Mouse (Mus musculus) frontal cortex, adult 2 months (tissue): Measurements from ENCODE around the gene Zic2. TPM values are rescaled to one million over a fixed set of nuclear protein-coding genes. Genes with fewer than 3 reads are reported as not detected.
"Not testable (repeated sequence)": the region's sequence is repeated elsewhere in the genome, so short reads cannot be mapped to it uniquely, and the experiment has no call there.

ENCODE experiments used
- DNase-seq, 2 experiments: peaks; one replicate each; pipeline ENCODE4 v3.0.0; 2022; ENCODE audit warnings: low spot score in 1 of 2; ENCODE audit errors: extremely low spot score in 1 of 2
- polyA plus RNA-seq: library from polyadenylated mRNA; depleted of rRNA; stranded (reverse); fragments of >200 nt; gene quantifications from 2 replicates; pipeline ENCODE4 v1.2.3, GENCODE M21; 2012

Zic2 gene
- polyA plus RNA-seq, 1 experiment, result 21.3 TPM

DNA sequence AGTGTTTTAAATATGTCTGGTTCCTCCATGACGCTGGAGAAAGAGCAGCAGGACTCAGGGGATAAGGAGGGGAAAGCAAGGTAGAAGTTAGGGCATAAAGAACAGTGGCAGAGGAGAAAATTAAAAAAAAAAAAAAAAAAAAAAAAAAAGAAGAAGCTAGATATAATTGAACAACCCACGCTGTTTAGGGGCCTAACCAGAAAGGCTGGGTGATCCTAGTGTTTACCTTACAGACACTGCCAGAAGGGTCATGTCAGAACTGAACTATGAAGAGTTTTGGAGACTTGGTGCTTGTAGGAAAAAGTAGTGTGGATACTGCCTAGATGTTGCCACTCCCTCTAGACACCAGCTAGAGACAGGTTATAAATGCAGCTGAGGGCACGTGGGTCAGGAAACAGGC lies 13.7 kb upstream of the Zic2 start:
- DNase-seq, result no peak

DNA sequence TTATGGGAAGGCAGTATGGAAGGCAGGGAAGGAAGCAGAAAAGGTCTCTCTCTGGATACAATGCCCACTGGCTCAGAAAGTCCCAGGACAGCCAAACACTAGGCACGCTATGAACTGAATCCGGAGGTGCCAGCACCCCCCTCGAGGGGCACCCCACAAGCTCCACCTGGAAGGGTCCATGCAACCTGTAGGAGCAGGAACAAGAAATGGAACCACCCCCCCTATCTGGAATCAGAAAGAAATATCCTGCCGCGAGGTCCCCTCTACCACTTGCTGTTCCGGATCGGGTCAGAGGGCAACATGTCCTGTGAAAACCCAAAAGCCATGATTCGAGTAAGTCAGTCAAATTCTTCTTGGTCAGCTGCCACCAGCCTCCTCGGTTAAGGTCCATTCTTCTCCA lies 13.3 kb upstream of the Zic2 start:
- DNase-seq, result no peak

DNA sequence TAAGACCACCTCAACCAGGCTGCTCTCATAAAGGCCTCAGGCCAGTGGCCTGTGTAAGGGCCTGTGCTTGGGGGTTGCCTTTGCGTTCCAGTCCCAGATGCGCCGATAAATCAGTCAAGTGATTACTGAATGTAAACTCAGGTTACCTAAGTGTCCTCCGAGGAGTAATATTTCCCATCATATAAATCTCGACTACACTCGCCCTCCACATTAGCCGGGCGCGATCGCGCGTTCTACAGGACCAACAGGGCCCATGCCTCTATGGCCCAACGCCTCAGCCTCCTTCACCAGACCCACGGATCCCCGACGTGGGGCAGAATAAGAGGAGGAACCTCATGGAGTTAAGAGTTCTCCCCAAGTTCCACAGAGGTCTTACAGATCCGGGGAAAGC lies 12.6 kb upstream of the Zic2 start:
- no peak for DNase-seq

DNA sequence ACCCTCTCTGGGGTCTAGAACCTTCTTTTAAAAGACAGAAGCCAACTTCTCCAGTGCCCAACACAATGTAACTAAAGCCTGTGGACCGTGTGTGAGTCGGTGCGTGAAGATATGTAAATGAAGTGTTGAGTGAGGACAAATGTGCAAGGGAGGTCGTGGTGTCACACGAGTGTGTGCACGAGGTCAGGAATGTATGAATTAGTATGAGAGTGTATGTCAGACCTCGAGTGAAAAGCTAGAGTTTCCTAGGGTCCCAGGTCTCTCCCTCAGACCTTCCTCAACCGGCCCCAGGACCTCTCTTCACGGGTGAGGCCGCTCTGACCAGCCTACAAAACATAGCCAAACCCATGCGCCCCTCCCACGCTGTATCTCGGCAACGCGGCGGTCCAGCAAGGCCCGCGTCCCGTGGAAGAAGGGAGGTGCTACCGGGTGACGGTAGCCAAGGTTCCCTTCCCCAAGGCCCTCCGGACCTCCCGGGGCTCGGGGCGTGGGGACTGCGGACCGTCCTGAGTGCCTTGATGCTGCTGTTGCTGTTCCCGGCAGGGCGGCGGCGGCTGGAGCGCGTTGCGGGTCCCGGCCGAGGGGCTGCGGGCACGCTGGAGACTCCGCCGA lies 12.0 kb upstream of the Zic2 start:
- no peak for DNase-seq

DNA sequence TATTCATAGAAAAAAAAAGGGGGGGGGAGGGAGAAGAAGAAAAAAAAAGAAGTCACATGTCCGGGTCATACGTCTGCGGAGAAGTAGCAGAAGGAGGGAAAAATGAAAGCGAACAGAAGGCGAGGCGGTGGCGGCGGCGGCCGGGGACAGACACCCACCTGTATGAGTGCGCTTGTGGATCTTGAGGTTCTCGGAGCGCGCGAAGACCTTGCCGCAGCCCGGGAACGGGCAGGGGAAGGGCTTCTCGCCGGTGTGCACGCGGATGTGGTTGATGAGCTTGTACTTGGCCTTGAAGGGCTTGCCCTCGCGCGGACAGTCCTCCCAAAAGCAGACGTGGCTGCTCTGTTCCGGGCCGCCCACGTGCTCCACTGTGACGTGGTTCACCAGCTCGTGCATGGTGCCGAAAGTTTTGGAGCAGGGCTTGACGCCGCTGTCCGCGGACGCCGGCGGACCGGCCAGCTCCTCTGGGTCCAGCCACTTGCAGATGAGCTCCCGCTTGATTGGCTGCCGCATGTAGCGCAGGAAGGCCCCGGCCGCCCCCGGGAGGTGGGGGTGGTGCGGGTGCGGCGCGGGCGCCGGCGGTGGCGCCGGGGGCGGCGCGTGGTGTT lies 11.4 kb upstream of the Zic2 start:
- DNase-seq, result not testable (repeated sequence)

DNA sequence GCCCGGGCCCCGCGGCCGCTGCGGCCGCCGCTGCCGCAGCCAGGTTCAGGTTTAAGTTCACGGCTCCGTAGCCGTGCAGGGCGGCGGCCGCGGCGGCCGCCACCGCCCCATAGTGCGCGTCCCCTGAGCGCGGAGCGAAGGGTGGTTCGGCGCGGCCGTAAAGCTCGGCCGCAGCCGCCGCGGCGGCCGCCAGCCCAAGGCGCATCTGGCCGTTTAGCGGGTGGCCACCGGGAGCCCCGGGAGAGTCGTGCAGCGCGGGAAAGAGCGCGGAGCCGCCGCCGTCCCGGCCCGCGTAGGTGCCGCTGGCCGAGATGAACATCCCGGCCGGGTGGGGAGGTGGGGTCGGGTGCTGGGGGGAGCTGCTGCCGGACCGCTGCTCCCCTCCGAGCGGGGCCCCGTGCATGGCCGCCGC lies 10.9 kb upstream of the Zic2 start:
- DNase-seq, result no peak

DNA sequence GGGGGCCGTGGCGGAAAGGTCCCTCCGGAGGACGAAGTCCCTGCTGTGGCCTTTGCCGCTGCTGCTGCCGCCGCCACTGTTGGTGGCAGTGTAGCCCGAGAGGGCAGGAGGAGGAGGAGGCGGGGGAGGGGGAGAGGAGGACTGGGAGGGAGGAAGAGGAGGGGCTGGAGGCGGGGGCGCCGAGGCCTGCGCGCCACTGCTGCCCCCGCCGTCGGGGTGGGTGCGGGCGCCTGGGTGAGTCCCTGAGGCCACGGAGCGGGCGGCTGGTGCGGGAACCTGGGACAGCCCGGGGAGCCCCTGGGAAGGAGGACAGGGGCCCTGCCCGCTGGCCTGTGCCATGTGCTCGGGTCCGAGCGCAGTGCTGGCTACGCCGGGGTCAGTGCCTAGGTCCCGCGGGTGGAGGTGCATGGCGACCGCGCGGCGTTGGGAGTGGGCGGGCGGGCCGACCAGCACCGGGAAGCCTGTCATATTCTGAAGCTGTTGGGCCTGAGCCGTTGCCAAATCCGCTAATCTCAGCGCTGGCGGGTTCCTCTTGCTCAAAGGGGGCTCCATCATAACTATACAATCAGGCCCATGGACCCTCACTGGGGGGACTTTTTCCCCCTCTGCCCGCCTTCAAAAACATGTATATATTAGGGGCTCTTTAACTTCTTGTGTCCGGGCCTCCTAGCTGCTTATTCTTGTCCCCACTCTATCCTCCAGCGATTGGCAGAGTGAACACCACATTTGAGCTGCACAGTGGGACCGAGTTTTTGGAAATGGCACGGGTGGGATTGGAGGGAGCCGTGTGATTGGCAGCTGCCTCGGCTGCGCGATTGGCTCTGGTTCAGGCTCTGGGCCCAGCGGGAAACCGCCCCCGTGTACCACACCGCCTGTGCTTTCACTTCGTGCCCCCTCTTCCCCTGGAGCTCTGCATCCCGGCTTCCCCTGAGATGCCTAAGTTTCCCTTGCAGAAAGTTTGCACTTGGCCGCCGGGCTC lies 10.2 kb upstream of the Zic2 start, which contains the start of gene Zic5:
Zic5 (minus strand) TSS at position 915 of the 979 bp plus-strand sequence.
- no peak for DNase-seq

DNA sequence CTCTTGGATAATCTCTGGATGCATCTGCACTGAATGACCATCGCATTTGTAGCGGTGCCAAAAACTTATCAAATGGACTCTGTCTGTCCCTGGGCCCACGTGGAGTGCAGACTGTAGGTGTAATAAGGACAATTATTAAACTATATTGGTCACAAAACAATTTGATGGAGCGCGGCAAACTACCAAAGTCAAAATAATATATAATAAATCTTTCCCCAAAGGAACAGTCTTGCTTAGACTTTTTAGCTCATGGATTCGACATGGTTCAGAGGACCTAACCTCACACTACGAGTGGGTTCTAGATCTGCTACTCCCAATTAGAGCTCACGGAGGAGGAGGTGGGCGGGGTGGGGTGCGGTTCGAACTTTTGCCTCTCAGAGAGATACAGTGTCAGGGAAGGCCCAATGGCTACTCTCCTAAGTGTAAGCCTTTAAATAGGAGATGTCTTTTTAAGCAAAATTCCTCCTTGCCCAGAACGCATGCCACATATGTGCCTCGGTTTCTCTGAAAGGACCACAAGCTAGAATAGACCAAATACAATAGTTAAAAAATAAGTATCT lies 9.2 kb upstream of the Zic2 start:
- DNase-seq, result no peak

DNA sequence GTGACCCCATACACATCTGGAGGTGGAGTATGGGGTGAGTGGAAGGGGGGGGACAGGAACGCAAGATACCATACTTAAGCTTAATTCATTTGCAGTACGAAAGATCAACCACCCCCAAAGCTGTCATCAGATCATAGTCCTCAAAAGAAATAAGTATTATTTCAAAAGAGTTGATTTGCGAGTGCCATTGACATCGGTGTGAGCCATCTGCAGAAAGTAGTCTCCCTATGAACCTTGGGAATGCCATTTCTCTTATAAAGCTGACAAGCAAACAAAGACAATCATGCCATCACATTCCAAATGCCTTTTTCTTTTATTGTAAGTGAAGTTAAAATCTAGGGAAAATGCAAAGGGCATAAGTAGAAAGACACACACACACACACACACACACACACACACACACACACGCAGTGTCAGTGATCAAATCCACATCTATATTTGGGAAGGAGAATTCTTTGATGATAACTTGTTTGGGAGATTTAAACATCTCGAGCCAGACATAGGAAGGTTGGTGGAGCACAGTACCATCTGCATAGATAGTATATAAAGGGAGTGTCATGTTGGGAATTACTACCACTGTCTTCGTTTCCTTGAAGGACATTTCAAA lies 8.4 kb upstream of the Zic2 start:
- DNase-seq, result no peak

DNA sequence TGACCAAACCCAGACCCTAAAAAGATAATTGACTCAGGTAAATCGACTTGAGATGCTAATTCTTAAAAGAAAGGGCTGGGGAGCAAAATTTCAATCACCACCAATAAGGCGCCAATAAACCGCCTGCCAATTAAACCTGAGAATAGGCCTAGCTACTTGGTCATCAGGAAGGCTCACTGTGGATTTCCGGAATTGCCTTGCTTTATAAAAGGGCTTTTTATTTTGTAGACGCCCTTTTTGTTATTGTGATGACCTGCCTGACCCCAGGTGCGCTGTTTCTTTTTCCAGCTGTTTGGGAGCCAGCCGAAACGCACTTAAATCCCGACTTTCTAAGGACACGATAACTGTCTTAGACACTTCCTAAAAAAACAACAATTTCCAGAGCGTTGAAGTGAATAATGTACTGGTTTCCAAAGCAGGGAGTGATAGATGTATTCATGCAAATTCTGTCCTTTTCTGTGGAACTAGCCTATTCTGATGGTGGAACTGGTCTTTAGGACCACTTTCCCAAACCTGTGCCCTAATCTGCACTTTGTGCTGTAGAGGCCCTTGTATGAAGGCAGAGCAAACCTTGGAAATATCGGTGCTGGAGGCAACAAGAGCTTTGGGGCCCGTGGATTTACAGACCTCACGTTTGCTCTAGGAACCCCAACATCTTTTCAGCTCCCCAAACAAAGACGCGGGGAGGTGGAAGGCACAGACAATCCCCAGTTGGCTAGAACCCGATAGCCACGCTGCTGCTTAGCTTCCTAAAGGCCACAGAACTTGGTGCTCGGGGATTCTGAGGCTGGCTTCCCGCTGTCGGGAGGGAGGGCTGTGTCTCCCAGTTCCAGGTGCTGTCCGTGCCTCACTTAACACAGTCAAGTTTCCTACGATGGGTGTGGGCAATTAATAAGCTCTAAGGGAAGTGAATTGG lies 7.1 kb upstream of the Zic2 start:
- no peak for DNase-seq

DNA sequence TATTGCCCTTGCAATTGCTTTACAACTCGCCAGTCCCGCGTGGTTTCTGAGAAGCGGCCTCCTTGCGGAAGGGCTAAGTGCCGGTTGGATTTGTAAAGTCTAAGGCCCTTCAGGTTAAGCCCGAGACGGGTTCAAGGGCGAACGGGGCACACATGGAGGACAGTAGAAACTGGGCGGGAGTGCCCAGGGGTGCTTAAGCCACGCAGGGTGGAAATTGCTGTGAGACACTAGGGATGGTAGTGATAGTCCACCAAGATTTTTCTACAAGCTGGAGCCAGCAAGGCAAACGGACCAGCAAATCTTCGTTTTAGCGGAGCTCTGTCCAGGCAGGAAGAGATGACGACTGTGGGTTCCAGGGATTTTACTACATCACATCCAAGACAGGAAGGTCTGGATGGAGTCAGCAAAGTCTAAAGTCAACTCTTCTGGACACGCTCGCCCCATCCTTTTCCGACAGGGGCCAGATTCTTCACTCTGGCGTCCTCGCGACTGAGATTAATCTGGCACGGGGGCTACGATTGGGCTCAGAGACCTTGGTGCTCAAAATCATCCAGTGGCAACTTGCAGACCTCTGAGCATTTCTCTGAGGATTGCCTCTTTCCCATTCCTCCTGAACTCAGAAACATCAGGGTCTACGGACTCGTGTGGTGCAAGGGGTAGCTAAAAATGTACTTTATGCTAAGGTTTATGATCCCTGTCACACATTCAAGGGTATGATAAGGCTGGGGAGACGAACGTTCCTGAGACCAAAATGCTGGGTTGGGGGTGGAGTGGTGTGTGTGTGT lies 6.1 kb upstream of the Zic2 start:
- no peak for DNase-seq

DNA sequence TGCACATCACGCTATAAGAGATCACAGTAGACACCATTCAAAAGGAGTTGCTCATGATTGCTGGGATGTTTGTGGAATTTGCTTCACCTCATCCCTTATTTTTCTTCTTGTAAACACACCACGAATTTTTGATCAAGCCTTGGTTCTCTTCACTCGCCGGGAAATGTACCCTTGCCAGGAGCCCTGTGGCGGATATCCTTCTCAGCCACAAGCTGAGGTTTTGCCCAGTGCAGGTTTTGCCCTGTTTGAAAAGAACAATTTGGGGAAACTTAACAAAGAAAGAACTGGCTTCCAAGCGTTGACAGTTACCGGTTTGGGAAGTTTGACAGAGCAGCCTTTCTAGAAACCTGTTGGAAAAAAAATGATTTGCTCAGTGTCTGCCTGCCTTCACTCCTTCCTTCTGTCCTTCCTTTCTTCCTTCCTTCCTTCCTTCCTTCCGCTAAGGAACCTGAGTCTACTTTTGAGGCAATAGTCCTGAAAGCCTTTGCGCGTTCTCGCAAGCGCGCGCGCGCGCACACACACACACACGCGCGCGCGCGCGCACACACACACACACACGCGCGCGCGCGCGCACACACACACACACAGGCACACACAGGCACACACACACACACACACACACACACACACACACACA lies 3.7 kb upstream of the Zic2 start:
- no peak for DNase-seq

DNA sequence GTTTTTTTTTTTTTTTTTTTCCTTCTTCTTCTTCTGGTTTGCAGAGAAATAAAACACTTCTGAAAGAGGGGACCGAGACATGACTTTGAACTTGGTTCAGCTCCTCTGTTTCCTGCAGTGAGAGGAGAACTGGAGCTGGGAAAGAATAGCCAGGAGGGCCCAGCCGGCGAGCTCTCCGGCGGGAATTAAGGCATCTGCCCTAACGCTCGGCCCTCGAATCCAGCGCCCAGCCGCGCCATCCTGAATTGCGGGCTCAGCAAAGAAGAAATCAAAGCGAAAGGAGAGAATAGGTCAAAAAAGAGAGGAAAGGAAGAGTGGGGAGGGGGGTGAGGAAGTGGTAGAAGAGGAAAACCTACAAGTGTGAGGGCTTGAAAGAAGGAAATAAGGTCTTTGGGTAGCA lies 3.1 kb upstream of the Zic2 start:
- DNase-seq, result no peak

DNA sequence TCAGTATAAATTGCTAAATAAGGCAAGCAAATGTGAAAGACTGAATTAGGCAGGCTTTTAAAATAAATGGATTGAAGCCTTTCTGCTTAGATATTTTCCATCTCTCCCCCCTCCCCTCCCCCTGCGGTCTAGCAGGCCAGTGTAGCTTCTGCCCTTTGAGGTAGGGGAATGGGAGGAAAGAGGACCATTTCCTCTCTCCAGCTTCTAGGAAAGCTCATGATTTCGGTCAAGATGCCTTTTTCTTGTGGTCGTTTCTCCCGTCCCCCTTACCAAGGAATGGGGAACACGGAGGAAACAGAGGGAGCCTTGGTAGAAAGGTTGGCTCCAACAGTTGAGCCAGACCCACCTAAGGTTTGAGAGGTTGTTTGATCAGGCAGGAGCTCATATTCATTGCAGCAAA lies 2.6 kb upstream of the Zic2 start:
- no peak for DNase-seq

DNA sequence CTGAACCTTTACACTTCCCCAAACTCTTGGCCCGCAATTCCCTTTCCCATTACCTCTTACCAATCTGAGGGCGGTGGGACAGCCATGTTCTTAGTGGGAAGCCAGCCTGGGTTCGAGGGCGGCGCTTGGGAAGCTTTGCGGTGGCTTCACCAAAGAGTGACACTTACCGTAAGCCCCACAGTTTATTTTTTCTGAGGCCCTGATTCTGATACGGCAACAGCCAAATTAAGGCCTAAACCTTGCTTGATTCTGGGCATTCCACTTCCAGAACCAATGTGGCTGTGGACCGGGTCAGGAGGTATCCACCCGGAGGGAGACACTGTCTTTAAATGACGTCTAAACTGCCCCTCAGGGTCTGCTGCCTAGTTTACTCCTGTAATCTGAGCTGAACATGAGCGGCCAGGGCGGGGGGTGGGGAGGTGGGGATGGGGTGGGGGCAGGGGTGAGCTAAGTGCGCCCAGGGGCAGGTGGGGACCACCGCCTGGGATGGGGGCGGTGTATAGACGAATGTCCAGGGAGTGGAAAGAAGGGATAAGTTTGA lies 2.0 kb upstream of the Zic2 start:
- DNase-seq, result no peak

DNA sequence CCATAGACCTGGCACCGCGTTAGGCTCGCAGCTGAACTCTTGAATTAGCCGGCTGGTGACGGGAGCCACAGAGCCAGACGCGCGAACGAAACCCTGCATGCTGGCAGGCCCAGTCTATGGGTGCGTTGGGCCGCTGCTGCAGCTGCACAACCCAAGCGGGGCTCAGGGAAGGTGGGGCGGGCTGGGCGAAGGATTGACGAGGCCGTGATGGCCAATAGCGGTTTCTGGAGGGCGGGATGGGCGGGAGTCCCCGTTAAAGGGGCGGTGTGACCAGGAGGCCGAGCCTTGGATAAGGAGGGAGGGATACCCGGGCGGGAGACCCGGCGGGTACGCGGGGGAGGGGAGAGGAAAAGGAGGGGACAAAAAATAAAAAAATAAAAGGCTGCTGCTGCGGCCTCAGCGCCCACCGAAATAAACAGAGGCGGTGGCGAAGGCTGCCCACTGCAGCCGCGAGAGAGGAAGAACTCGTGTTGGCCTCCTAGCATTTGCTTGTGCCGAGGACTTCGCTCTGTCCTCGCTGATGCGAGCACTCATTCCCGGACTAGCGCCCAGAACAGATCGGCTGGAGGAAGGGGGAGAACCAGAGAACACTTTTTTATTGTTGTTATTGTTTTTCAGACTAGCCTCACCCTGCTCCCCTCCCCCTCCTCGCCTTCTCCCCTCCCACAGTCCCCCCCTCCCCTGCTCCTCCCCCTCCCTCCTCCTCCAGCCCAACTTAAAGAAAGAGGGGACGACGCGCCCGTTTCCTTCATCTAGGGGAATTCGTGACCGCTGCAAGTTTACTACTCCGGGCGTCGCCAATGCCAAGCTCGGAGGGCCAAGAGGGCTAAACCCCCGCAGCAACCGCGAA lies 969 bp upstream of the Zic2 start:
- no peak for DNase-seq

DNA sequence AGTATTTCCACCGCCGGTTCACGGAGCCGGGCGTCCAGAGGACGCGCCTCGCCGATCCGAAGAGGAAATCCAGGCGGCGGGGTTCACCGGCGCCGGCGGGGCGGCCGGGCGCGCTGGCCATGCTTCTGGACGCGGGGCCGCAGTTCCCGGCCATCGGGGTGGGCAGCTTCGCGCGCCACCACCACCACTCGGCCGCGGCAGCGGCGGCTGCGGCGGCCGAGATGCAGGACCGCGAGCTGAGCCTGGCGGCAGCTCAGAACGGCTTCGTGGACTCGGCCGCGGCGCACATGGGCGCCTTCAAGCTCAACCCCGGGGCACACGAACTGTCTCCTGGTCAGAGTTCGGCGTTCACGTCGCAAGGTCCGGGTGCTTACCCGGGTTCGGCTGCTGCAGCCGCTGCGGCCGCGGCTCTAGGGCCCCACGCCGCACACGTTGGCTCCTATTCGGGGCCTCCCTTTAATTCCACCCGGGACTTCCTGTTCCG lies 364 bp downstream of the Zic2 start:
- no peak for DNase-seq
